Mouse (Mus musculus) MEL (cell line): ENCODE results near the gene Sez6l. TPM values are rescaled to one million over a fixed set of nuclear protein-coding genes. Genes with fewer than 3 reads are reported as not detected.

Experiments used
- DNase-seq: peaks from one replicate; pipeline ENCODE4 v3.0.0; 2011; ENCODE audit warnings: low read depth, low spot score
- H3K27ac ChIP-seq: 2 replicates; pipeline ENCODE4 v1.5.1; 2012; ENCODE audit warnings: low read depth, mild to moderate bottlenecking, control low read depth, low read length, moderate library complexity; ENCODE audit not compliant: control insufficient read depth
- H3K27me3 ChIP-seq, 2 experiments: fragments of 150-350 bp in 1 of 2; sonication (generic) in 1 of 2; 2 replicates each; pipeline ENCODE4 v1.6.1; 2012; ENCODE audit warnings: low read length in 2 of 2, mild to moderate bottlenecking in 2 of 2, improper control_type of control experiment in 1 of 2, moderate library complexity in 1 of 2; ENCODE audit not compliant: insufficient read depth in 2 of 2, control insufficient read depth in 1 of 2
- H3K36me3 ChIP-seq, 2 experiments: 2 replicates each; pipeline ENCODE4 v1.6.1; 2012 to 2014; ENCODE audit warnings: low read length in 2 of 2, improper control_type of control experiment in 1 of 2, inconsistent platforms in 1 of 2, mild to moderate bottlenecking in 1 of 2; ENCODE audit not compliant: insufficient read depth in 2 of 2, control insufficient read depth in 1 of 2
- H3K4me1 ChIP-seq, 2 experiments: fragments of 150-350 bp in 1 of 2; sonication (generic) in 1 of 2; 2 replicates each; pipeline ENCODE4 v1.6.1; 2012; ENCODE audit warnings: low read length in 2 of 2, improper control_type of control experiment in 1 of 2, mild to moderate bottlenecking in 1 of 2; ENCODE audit not compliant: insufficient read depth in 2 of 2, control insufficient read depth in 1 of 2
- H3K4me3 ChIP-seq, 2 experiments: fragments of 150-350 bp in 1 of 2; sonication (generic) in 1 of 2; 2 replicates each; pipeline ENCODE4 v1.5.1; 2012; ENCODE audit warnings: low read depth in 2 of 2, low read length in 2 of 2, mild to moderate bottlenecking in 2 of 2, moderate library complexity in 2 of 2, control low read depth in 1 of 2, improper control_type of control experiment in 1 of 2; ENCODE audit not compliant: control insufficient read depth in 1 of 2, insufficient read depth in 1 of 2
- H3K79me2 ChIP-seq: 2 replicates; pipeline ENCODE4 v1.6.1; 2012; ENCODE audit warnings: mild to moderate bottlenecking, low read length, moderate library complexity; ENCODE audit not compliant: control insufficient read depth, poor library complexity, insufficient read depth
- H3K9ac ChIP-seq: 2 replicates; pipeline ENCODE4 v1.6.1; 2012; ENCODE audit warnings: low read depth, mild to moderate bottlenecking, control low read depth, low read length, moderate library complexity; ENCODE audit not compliant: control insufficient read depth, poor library complexity, severe bottlenecking
- H3K9me3 ChIP-seq: fragments of 150-350 bp; sonication (generic); replicated peaks from 2 replicates; pipeline ENCODE4 v1.6.1; 2012; ENCODE audit warnings: mild to moderate bottlenecking, low read length, improper control_type of control experiment, moderate library complexity; ENCODE audit not compliant: insufficient read depth
- CHD1 ChIP-seq: IDR thresholded peaks from 2 replicates; pipeline ENCODE4 v1.6.1; 2012; ENCODE audit warnings: low read depth, mild to moderate bottlenecking, inconsistent platforms, low read length, improper control_type of control experiment
- E2F4 ChIP-seq: IDR thresholded peaks from 2 replicates; pipeline ENCODE4 v1.6.1; 2011; ENCODE audit warnings: low read depth, low read length, improper control_type of control experiment, borderline replicate concordance
- ETS1 ChIP-seq: IDR thresholded peaks from 2 replicates; pipeline ENCODE4 v1.6.1; 2012; ENCODE audit warnings: low read depth, mild to moderate bottlenecking, inconsistent platforms, low read length, improper control_type of control experiment, moderate library complexity
- GABPA ChIP-seq: IDR thresholded peaks from 2 replicates; pipeline ENCODE4 v1.6.1; 2012; ENCODE audit warnings: low read depth, mild to moderate bottlenecking, inconsistent platforms, low read length, improper control_type of control experiment, moderate library complexity
- JUND ChIP-seq: IDR thresholded peaks from 2 replicates; pipeline ENCODE4 v1.6.1; 2011; ENCODE audit warnings: low read depth, mild to moderate bottlenecking, improper control_type of control experiment, low read length
- MAFK ChIP-seq: IDR thresholded peaks from 2 replicates; pipeline ENCODE4 v1.6.1; 2011; ENCODE audit warnings: low read depth, mild to moderate bottlenecking, low read length, improper control_type of control experiment, borderline replicate concordance
- MAX ChIP-seq: IDR thresholded peaks from 2 replicates; pipeline ENCODE4 v1.6.1; 2011; ENCODE audit warnings: low read length, improper control_type of control experiment
- MEF2A ChIP-seq: IDR thresholded peaks from 2 replicates; pipeline ENCODE4 v1.6.1; 2014; ENCODE audit warnings: low read depth, mild to moderate bottlenecking, inconsistent platforms, low read length, improper control_type of control experiment; ENCODE audit not compliant: poor library complexity, insufficient replicate concordance, severe bottlenecking; ENCODE audit errors: extremely low read depth
- MXI1 ChIP-seq: IDR thresholded peaks from 2 replicates; pipeline ENCODE4 v1.6.1; 2011; ENCODE audit warnings: mild to moderate bottlenecking, low read depth, low read length, improper control_type of control experiment
- MYC ChIP-seq: IDR thresholded peaks from 2 replicates; pipeline ENCODE4 v1.6.1; 2011; ENCODE audit warnings: low read depth, mild to moderate bottlenecking, low read length, improper control_type of control experiment, moderate library complexity
- NELFE ChIP-seq: IDR thresholded peaks from 2 replicates; pipeline ENCODE4 v1.6.1; 2011; ENCODE audit warnings: low read depth, low read length, improper control_type of control experiment
- NRF1 ChIP-seq: IDR thresholded peaks from 2 replicates; pipeline ENCODE4 v1.6.1; 2014; ENCODE audit warnings: low read depth, mild to moderate bottlenecking, inconsistent platforms, low read length, improper control_type of control experiment, moderate library complexity; ENCODE audit not compliant: poor library complexity, insufficient read depth, severe bottlenecking
- POLR2A ChIP-seq, 2 experiments: IDR thresholded peaks; 2 replicates each; pipeline ENCODE4 v1.6.1; 2011 to 2012; ENCODE audit warnings: low read length in 2 of 2, mild to moderate bottlenecking in 2 of 2, control low read depth in 1 of 2, improper control_type of control experiment in 1 of 2, low read depth in 1 of 2, moderate library complexity in 1 of 2; ENCODE audit not compliant: control insufficient read depth in 1 of 2, insufficient read depth in 1 of 2, poor library complexity in 1 of 2
- RAD21 ChIP-seq: IDR thresholded peaks from 2 replicates; pipeline ENCODE4 v1.6.1; 2011; ENCODE audit warnings: mild to moderate bottlenecking, low read depth, low read length, improper control_type of control experiment
- RCOR1 ChIP-seq: IDR thresholded peaks from 2 replicates; pipeline ENCODE4 v1.6.1; 2012; ENCODE audit warnings: low read depth, mild to moderate bottlenecking, inconsistent platforms, low read length, improper control_type of control experiment
- SIN3A ChIP-seq: IDR thresholded peaks from 2 replicates; pipeline ENCODE4 v1.6.1; 2012; ENCODE audit warnings: low read length, improper control_type of control experiment, inconsistent platforms
- TBP ChIP-seq: IDR thresholded peaks from 2 replicates; pipeline ENCODE4 v1.8.0; 2011; ENCODE audit warnings: low read depth, low read length, improper control_type of control experiment
- TCF12 ChIP-seq: IDR thresholded peaks from 2 replicates; pipeline ENCODE4 v1.6.1; 2014; ENCODE audit warnings: low read depth, mild to moderate bottlenecking, inconsistent platforms, low read length, improper control_type of control experiment, moderate library complexity
- USF1 ChIP-seq: IDR thresholded peaks from 2 replicates; pipeline ENCODE4 v1.6.1; 2014; ENCODE audit warnings: low read depth, mild to moderate bottlenecking, inconsistent platforms, low read length, improper control_type of control experiment, moderate library complexity
- ZC3H11A ChIP-seq: IDR thresholded peaks from 2 replicates; pipeline ENCODE4 v1.6.1; 2012; ENCODE audit warnings: low read depth, mild to moderate bottlenecking, inconsistent platforms, low read length, improper control_type of control experiment
- ZMIZ1 ChIP-seq: IDR thresholded peaks from 2 replicates; pipeline ENCODE4 v1.6.1; 2012; ENCODE audit warnings: low read depth, mild to moderate bottlenecking, inconsistent platforms, low read length, improper control_type of control experiment, moderate library complexity
- ZNF384 ChIP-seq: IDR thresholded peaks from 2 replicates; pipeline ENCODE4 v1.6.1; 2012; ENCODE audit warnings: low read depth, mild to moderate bottlenecking, inconsistent platforms, low read length, improper control_type of control experiment
- polyA plus RNA-seq, 2 experiments: library from polyadenylated mRNA; stranded (reverse) in 1 of 2; unstranded in 1 of 2; fragments of >175 nt in 1 of 2; fragments of >200 nt in 1 of 2; gene quantifications; 2 replicates each; pipeline versions ENCODE4 v1.2.1 to v1.2.4; 2012; ENCODE audit warnings: low replicate concordance in 2 of 2, low read depth in 1 of 2; ENCODE audit not compliant: insufficient read length in 2 of 2, insufficient read depth in 1 of 2, missing spikeins in 1 of 2
- total RNA-seq: library from RNA; depleted of rRNA; stranded (reverse); fragments of 300-350 nt; gene quantifications from 2 replicates; pipeline ENCODE4 v1.2.3, GENCODE M21; 2012

Sez6l gene
- total and polyA plus RNA-seq, 3 experiments = not detected

- no peak for DNase-seq
- H3K9ac ChIP-seq = no peak overlapping the region
- no peaks in the 10 kb centered on the region for H3K9me3 ChIP-seq
- H3K79me2 ChIP-seq = no peaks in the 10 kb centered on the region
- no peaks in the 10 kb centered on the region for H3K27me3 ChIP-seq
- no peak overlapping the region for H3K27ac ChIP-seq
- H3K36me3 ChIP-seq = no peaks in the 10 kb centered on the region
- no peak for TF ChIP-seq MXI1
- no peak for TF ChIP-seq MAX
- no peak for TF ChIP-seq MAFK
- no peak for TF ChIP-seq TCF12
- no peak for TF ChIP-seq USF1
- no peak for TF ChIP-seq GABPA
- TF ChIP-seq MEF2A = no peak
- no peak for TF ChIP-seq ETS1
- TF ChIP-seq MYC = no peak
- no peak for TF ChIP-seq ZC3H11A
- no peak for TF ChIP-seq SIN3A
- no peak for TF ChIP-seq ZNF384
- TF ChIP-seq, all 39 proteins: peak for 0
- H3K4me1 ChIP-seq = no peaks in the 10 kb centered on the region
- no peak overlapping the region for H3K4me3 ChIP-seq
Observed at GRCm38 (mm10) chr5:112551975-112552728, 24.8 kb downstream of the Sez6l start.

- Histone ChIP-seq H3K4me1 (no peaks in the 10 kb centered on the region), H3K27me3 (no peaks in the 10 kb centered on the region), H3K4me3 (no peak overlapping the region), H3K9me3 (no peaks in the 10 kb centered on the region), H3K79me2 (no peaks in the 10 kb centered on the region), H3K36me3 (no peaks in the 10 kb centered on the region), H3K9ac (no peak overlapping the region), H3K27ac (no peak overlapping the region)
- no peak for DNase-seq
- TF ChIP-seq ZMIZ1 (no peak), JUND (no peak), POLR2A (IDR thresholded peaks at IDR 0.05; ENCODE audit: control insufficient read depth in 1 of 2, insufficient read depth in 1 of 2, low read depth in 1 of 2, low read length in 2 of 2, poor library complexity in 1 of 2) (no peak), RCOR1 (no peak), GABPA (no peak), RAD21 (no peak), USF1 (no peak), SIN3A (no peak), CHD1 (no peak), E2F4 (no peak), NELFE (no peak), TBP (no peak), NRF1 (no peak), MEF2A (no peak)
- TF ChIP-seq, all 39 proteins: peak for 0
Observed at GRCm38 (mm10) chr5:112548846-112549620, 28.0 kb downstream of the Sez6l start.
